Mouse (Mus musculus) adrenal gland, adult 10 weeks (tissue): ENCODE measurements around the gene Spty2d1. TPM values are rescaled to one million over a fixed set of nuclear protein-coding genes. Genes with fewer than 3 reads are reported as not detected.

Source experiments
- polyA plus RNA-seq: library from polyadenylated mRNA; stranded (reverse); fragments of 350-450 nt; fragmentation: Illumina TruSeq; extraction: RNeasy Lipid Tissue Mini Kit (QIAGEN cat#74804); gene quantifications from one replicate; pipeline ENCODE4 v1.2.3, GENCODE M21; 2014; ENCODE audit warnings: low read depth, low replicate concordance

The Spty2d1 gene
- 45.6 TPM for polyA plus RNA-seq

DNA sequence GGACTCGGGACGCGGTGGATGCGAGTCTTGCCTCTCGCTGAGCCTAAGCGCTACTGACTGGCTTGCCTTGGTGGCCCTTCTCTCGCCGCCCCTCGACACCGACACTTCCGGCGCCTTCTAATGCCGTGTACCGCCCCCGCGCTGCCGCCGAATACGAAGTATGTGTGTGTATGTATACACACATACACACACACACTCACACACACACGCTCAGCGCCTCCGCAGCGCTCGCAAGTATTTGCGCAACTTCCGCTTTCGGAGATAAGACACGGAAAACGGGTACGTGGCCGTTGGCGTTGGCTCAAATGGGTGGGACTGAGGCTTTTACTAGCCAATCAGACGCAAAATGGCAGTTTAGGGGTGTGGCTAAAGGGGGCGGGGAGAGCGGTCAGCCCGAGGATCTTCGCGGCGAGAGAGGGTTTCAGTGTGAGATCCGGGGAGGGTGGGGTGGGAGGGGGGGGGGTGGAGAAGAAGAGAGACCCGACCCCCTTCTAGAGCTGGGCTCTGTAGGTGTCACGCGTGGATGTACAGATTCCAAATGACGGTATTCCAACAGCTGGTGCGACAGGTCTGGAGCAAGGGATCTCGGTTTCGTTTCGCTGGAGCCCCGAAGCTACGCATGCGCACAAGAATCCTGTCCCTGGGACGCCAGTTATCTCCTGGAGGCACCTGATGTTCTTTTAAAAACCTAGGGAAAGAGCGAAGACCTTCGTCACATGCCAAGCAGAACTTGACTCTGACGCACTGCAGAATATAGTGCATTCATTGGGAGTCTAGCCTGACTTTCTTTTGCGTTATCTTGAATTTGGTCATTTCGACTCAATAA lies at the start of gene Spty2d1:
TSS of gene Spty2d1 (minus strand) at position 244 of the 826 bp plus-strand sequence.

DNA sequence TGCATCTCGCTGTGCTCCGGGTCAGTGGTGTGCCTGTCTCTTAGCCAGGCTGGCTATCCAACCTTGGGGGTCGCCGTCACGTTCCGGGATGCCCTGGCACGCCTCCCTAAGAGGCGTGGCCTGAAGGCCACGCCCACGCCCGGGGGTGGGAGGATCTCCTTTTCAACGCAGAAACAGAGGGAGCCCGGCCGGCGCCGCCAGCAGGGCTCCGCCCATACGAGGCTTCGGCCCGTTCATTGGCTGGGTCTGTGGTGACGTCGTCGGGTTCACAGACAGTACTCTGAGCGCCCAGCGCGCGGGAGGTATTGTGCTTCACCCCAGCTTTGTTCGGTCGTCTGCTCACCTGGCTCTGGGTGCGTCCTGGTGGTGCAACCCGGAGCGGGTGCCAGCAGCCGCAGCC lies 42.2 kb upstream of the Spty2d1 start, which contains the start of gene Tmem86a:
TSS of gene Tmem86a (plus strand) at position 236 of the 400 bp plus-strand sequence.

DNA sequence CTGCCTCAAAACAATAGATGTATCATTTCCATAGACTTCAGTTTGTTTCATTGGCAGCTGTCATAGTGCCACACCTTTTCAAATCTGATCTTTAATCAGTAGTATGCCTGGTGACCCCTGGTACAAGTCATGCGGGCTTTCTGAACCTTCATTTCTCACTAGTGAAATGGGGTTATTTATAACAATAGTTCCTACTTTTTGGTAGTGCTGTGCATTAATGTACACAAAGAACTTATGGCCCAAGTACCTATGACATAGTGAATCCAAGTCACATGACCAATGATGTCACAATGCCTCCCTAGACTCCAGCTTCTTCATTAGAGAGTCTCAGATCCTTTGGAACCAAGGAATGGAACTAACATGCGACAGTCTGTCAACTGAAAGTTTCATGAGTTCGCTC lies 24.9 kb downstream of the Spty2d1 start, which contains the start of gene Gm9999:
TSS of gene Gm9999 (plus strand) at position 301 of the 400 bp plus-strand sequence.

DNA sequence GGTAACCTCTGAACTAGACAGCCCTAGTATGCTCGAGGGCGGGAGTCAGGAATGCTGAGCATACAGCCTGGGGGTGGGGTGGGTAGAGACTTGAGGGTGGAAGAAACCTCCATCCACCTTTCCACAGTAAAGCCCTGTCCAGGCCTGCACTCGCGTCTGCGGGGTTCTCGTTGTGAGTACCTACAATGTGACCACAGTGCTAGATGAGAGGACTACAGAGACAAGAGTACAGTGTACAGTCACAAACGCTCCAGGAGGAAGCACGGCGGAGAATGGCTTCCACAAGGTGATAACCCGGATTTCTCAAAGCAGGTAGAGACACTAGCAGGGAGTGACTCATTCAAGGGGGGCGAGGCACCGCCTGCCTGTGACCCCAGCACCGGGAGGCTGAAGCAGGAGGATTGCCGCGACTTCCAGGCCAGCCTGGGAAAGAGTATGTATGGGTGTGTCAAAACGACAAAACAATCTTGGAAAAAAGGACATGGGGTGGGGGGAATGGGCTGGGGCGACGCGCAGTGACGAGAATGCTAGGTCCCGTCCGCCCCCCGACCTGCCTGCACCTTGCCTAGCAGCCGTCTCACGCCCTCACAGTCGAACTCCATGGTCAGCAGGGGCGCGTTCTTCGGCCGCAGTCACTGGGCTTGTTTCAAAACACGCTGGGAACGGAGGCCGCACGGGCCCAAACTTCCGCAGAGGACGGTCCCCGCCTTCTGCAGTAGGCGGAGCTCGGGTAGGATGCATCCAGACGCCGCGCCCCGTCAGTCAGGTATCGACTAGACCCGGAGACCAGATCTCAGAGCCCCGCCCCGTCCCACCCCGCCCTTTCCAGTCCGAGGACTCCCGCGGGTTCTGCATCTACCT lies 50.1 kb downstream of the Spty2d1 start, which contains the start of gene Uevld:
TSS of gene Uevld (minus strand) at position 697 of the 861 bp plus-strand sequence.

Other genes starting within 250 kb of the Spty2d1 start
- gene Hps5, start 212.3 kb downstream of the Spty2d1 start, polyA plus RNA-seq, result 26.5 TPM
- gene Gtf2h1, start 212.3 kb downstream of the Spty2d1 start, polyA plus RNA-seq, result 89.9 TPM
- gene Ldha, start 166.9 kb downstream of the Spty2d1 start, polyA plus RNA-seq, result 91.6 TPM
- not detected for gene Ldhc, start 147.2 kb downstream of the Spty2d1 start, polyA plus RNA-seq
- gene Tsg101, start 88.4 kb downstream of the Spty2d1 start, polyA plus RNA-seq, result 405 TPM
- 34.7 TPM for gene Uevld, start 49.9 kb downstream of the Spty2d1 start, polyA plus RNA-seq
- not detected for gene Gm9999, start 24.8 kb downstream of the Spty2d1 start, polyA plus RNA-seq
- 2.6 TPM for gene Tmem86a, start 42.2 kb upstream of the Spty2d1 start, polyA plus RNA-seq
- gene Ptpn5, start 125.3 kb upstream of the Spty2d1 start, polyA plus RNA-seq, result not detected
- gene Mrgpra6, start 196.5 kb upstream of the Spty2d1 start, polyA plus RNA-seq, result not detected
- gene Mrgpra9, start 244.4 kb upstream of the Spty2d1 start, polyA plus RNA-seq, result not detected